In the genomic region with DNA sequence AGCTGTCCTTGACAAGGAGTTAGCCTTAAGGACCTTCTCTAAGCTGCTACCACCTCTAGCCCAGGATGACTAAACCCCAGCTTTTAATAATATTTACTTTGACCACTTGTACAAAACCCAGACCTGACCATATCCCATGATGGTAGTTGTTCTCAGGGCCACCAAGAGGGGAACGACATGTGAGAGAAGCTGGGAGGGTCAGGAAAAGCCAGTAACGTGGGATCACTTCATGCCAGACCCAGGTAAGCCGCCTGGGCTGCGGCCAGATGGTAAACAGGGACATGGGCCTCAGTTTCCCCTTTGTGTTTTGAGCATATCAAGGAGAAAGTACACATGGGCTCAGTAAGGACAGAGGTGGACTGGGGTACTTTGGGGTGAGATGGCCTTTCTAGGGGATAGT, we compare ENCODE assay signal across 6 mouse cellular contexts.
"Had no signal": no experiment of that assay in that cellular context is flagged by ENCODE, and none has a peak within 500 bp of the region (broad histone marks: within the 10 kb centered on the region; RNA-seq: fewer than 3 reads in every experiment).

No protein-coding gene starts in this region.

- H3K4me2 ChIP-seq: liver, embryonic 12.5 days; lung, embryonic 14.5 days; midbrain, embryonic 13.5 days had no signal

- H3K4me1 ChIP-seq: liver, embryonic 12.5 days had no signal

- H3K27me3 ChIP-seq: liver, embryonic 12.5 days; midbrain, embryonic 13.5 days had no signal

- H3K27ac ChIP-seq: limb, embryonic 10.5 days; liver, embryonic 12.5 days; midbrain, embryonic 13.5 days had no signal

- H3K4me3 ChIP-seq: limb, embryonic 10.5 days; liver, embryonic 12.5 days; midbrain, embryonic 13.5 days had no signal

- ATAC-seq: liver, embryonic 12.5 days; midbrain, embryonic 13.5 days had no signal

- H3K9ac ChIP-seq: liver, embryonic 12.5 days; lung, embryonic 14.5 days; midbrain, embryonic 13.5 days had no signal

- H3K9me3 ChIP-seq: limb, embryonic 10.5 days; liver, embryonic 12.5 days; midbrain, embryonic 13.5 days had no signal

- H3K36me3 ChIP-seq: limb, embryonic 10.5 days; liver, embryonic 12.5 days; midbrain, embryonic 13.5 days had no signal

- DNase-seq: right cerebral cortex, adult 18-20 months; thymus, postnatal 4 days had no signal
